Mouse (Mus musculus): Measurements from ENCODE around the gene Rfwd3. TPM values are rescaled to one million over a fixed set of nuclear protein-coding genes. Genes with fewer than 3 reads are reported as not detected.
"Not testable (repeated sequence)": the region's sequence is repeated elsewhere in the genome, so short reads cannot be mapped to it uniquely, and the experiment has no call there.

Gene Rfwd3
- total and polyA plus RNA-seq, 2 experiments from 2014 or later: 11.1 to 19.5 TPM

DNA sequence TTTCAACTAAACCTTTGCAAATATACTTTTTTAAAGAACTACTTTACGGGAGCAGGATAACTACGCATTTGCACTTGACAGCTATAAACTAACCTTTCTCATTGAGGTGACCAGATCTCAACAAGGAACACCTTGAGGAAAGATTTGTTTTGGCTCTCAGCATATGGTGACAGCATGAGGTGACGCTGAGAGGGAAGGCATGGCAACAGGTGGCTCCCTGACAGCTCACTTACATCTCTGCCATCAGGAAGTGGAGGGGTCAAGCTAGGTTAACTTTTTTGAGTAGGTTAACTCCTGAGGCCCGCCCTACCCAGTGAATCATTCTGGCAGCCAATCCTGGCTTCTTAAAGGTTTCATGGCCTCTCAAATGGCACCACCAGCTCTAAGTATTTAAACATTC lies 14.4 kb downstream of the Rfwd3 start:
- Histone ChIP-seq H3K9me3 (ENCODE audit: low read length) (no peaks in the 10 kb centered on the region), H3K4me1 (ENCODE audit: insufficient read depth) (no peaks in the 10 kb centered on the region), H3K4me3 (ENCODE audit: low read depth, low read length) (no peak overlapping the region), H3K36me3 (ENCODE audit: insufficient read depth) (peaks cover 56% of the 10 kb centered on the region), H3K4me2 (ENCODE audit: low read depth) (no peak overlapping the region), H3K27ac (ENCODE audit: low read depth, low read length) (no peak overlapping the region), H3K27me3 (ENCODE audit: insufficient read depth, low read length) (no peaks in the 10 kb centered on the region), H3K9ac (no peak overlapping the region)
- ATAC-seq (no peak), DNase-seq (no peak)
- WGBS: 97% methylated on average over 4 of the region's 4 CpGs
- no peak for TF ChIP-seq CTCF (IDR thresholded peaks at IDR 0.05; ENCODE audit: low read depth)

DNA sequence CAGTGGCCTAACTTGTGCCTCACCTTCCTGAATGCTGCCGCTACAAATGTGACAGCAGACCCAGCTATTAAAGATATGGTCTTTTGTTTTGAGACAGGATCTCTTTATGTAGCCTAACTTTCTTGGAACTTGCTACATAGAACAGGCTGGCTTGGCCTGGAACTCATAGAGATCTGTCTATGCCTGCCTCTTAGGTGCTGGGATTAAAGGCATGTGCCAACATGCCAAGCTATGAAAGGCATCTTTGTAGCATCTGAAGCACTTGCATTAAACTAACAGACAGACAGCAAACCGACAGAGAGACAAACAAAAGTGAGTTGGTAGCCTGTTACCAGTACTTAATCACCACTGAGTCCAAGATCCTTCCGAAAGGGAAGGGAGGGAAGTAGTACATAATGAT lies 17.9 kb downstream of the Rfwd3 start:
- Histone ChIP-seq H3K36me3 (ENCODE audit: insufficient read depth) (peaks cover 59% of the 10 kb centered on the region), H3K9ac (no peak overlapping the region), H3K4me2 (ENCODE audit: low read depth) (no peak overlapping the region), H3K27me3 (ENCODE audit: insufficient read depth, low read length) (no peaks in the 10 kb centered on the region), H3K27ac (ENCODE audit: low read depth, low read length) (no peak overlapping the region), H3K9me3 (ENCODE audit: low read length) (no peaks in the 10 kb centered on the region), H3K4me3 (ENCODE audit: low read depth, low read length) (no peak overlapping the region), H3K4me1 (ENCODE audit: insufficient read depth) (no peaks in the 10 kb centered on the region)
- DNase-seq (no peak), ATAC-seq (no peak)
- WGBS: 94% methylated on average over 3 of the region's 3 CpGs
- TF ChIP-seq CTCF (IDR thresholded peaks at IDR 0.05; ENCODE audit: low read depth): no peak

DNA sequence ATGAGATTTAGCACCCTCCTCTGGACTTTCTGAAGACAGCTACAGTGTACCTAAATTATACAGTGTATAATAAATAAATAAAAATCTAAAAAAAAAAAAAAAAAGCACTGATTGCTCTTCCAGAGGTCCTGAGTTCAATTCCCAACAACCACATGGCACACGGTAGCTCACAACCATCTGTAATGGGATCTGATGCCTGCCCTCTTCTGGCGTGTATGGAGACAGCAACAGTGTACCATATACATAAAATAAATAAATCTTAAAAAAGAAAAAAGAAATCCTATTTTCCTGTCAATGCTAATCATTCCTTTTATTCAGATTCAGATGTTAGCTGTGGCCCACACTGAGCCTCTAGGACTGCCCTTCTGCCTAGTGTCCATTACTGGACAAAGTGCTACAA lies 31.7 kb downstream of the Rfwd3 start:
- H3K4me2 ChIP-seq (ENCODE audit: low read depth): no peak overlapping the region
- H3K4me3 ChIP-seq (ENCODE audit: low read depth, low read length): no peak overlapping the region
- peak; percentile 14; the same call in 1 of the 2 replicates for TF ChIP-seq CTCF (IDR thresholded peaks at IDR 0.05; ENCODE audit: low read depth)
- WGBS: 68% methylated on average over 2 of the region's 2 CpGs
- H3K4me1 ChIP-seq (ENCODE audit: insufficient read depth): no peaks in the 10 kb centered on the region
- no peaks in the 10 kb centered on the region for H3K27me3 ChIP-seq (ENCODE audit: insufficient read depth, low read length)
- H3K36me3 ChIP-seq (ENCODE audit: insufficient read depth): peaks cover 5% of the 10 kb centered on the region; the same call in 1 of the 2 replicates
- no peak overlapping the region for H3K9ac ChIP-seq
- H3K27ac ChIP-seq (ENCODE audit: low read depth, low read length): no peak overlapping the region
- no peak for DNase-seq
- ATAC-seq: no peak
- H3K9me3 ChIP-seq (ENCODE audit: low read length): no peaks in the 10 kb centered on the region

DNA sequence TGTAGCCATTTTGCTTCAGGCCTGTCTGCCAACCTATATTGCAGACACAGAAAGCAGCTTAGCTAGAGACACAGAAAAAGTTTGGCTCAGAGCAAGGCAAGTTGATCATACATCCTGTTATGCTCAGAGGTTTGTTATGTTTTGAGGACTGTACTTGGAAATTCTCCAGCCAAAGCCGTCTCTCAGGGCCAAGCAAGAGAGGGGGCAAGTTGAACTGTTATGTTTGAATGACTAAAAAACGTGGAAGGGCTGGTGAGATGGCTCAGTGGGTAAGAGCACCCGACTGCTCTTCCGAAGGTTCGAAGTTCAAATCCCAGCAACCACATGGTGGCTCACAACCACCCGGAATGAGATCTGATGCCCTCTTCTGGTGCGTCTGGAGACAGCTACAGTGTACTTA lies 33.9 kb downstream of the Rfwd3 start:
- H3K27ac ChIP-seq (ENCODE audit: low read depth, low read length); H3K27me3 ChIP-seq (ENCODE audit: insufficient read depth, low read length); H3K4me3 ChIP-seq (ENCODE audit: low read depth, low read length); H3K4me2 ChIP-seq (ENCODE audit: low read depth); H3K36me3 ChIP-seq (ENCODE audit: insufficient read depth); ATAC-seq; DNase-seq; H3K9ac ChIP-seq; H3K4me1 ChIP-seq (ENCODE audit: insufficient read depth); H3K9me3 ChIP-seq (ENCODE audit: low read length): not testable (repeated sequence)
- WGBS: 76% methylated on average over 7 of the region's 7 CpGs

DNA sequence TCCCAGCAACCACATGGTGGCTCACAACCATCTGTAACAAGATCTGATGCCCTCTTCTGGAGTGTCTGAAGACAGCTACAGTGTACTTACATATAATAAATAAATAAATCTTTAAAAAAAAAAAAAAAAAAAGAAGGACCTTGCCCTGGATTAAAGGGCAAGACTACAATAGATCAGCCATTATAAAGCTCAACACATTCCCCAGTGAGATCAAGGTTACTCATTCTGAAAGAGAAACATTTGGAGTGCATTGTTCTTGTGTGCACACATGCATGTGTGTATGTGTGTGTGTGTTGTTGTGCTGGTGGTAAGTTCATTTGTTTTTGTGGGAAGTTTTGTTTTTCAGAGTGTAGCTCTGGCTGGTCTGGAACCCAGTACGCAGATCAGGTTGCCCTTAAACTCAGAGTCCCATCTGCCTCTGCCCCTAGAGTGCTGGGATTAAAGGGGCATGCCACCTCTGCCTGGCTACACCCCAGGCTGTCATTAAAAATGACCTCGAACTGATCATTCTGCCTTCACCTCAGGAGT lies 35.3 kb downstream of the Rfwd3 start:
- no peak overlapping the region for H3K27ac ChIP-seq (ENCODE audit: low read depth, low read length)
- TF ChIP-seq CTCF (IDR thresholded peaks at IDR 0.05; ENCODE audit: low read depth): no peak
- DNase-seq: no peak
- 82% methylated on average over 2 of the region's 2 CpGs for WGBS
- no peaks in the 10 kb centered on the region for H3K4me1 ChIP-seq (ENCODE audit: insufficient read depth)
- H3K4me2 ChIP-seq (ENCODE audit: low read depth): no peak overlapping the region
- no peaks in the 10 kb centered on the region for H3K36me3 ChIP-seq (ENCODE audit: insufficient read depth)
- H3K9me3 ChIP-seq (ENCODE audit: low read length): no peaks in the 10 kb centered on the region
- ATAC-seq: no peak
- H3K27me3 ChIP-seq (ENCODE audit: insufficient read depth, low read length): no peaks in the 10 kb centered on the region
- H3K9ac ChIP-seq: no peak overlapping the region
- H3K4me3 ChIP-seq (ENCODE audit: low read depth, low read length): no peak overlapping the region

DNA sequence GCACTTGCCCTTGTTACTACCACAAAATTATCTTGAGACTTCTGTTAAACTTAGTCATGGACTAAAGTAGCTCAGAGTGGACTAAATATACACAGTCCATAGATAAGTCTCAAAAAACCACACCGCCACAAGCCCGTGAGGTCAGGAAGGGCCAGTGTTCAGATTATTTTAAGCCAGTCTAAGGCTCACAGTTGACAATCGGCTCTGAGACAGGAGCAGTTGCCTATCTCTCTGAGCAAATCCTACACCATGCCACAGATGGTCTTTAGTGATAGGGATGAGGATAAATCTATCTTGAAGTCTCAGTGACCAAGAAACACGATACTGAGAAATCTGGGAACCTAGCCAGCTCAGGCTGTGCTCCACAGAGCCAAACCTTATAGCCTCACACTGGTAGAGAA lies 38.0 kb downstream of the Rfwd3 start:
- Histone ChIP-seq H3K4me1 (ENCODE audit: insufficient read depth) (peaks cover 7% of the 10 kb centered on the region), H3K4me2 (ENCODE audit: low read depth) (no peak overlapping the region), H3K9me3 (ENCODE audit: low read length) (no peaks in the 10 kb centered on the region), H3K27me3 (ENCODE audit: insufficient read depth, low read length) (no peaks in the 10 kb centered on the region), H3K4me3 (ENCODE audit: low read depth, low read length) (no peak overlapping the region), H3K36me3 (ENCODE audit: insufficient read depth) (no peaks in the 10 kb centered on the region), H3K27ac (ENCODE audit: low read depth, low read length) (no peak overlapping the region), H3K9ac (no peak overlapping the region)
- TF ChIP-seq CTCF (IDR thresholded peaks at IDR 0.05; ENCODE audit: low read depth): no peak
- no peak for ATAC-seq
- WGBS: 88% methylated on average over 4 of the region's 4 CpGs
- no peak for DNase-seq

DNA sequence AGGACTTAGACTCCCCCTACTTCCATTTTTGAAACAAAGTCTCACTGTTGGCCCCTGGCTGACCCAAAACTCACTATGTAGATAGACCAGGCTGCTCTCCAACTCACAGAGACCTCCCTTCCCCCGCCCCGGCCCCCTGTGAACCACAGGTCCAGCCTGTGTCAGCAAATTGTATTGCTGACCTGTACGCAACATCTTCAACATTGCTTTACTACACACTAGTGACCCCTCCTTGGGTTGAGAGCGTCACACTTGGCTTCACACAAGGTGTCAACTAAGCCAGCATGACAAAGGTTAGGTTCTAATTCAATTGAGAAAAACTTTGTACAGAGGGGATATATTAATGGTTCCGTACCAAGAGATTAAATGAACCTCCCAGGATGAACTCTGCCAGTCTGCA lies 39.8 kb downstream of the Rfwd3 start:
- WGBS: 96% methylated on average over 5 of the region's 5 CpGs
- no peaks in the 10 kb centered on the region for H3K9me3 ChIP-seq (ENCODE audit: low read length)
- H3K9ac ChIP-seq: no peak overlapping the region
- ATAC-seq: no peak
- TF ChIP-seq CTCF (IDR thresholded peaks at IDR 0.05; ENCODE audit: low read depth): no peak
- H3K4me3 ChIP-seq (ENCODE audit: low read depth, low read length): no peak overlapping the region
- no peaks in the 10 kb centered on the region for H3K36me3 ChIP-seq (ENCODE audit: insufficient read depth)
- H3K4me1 ChIP-seq (ENCODE audit: insufficient read depth): peaks cover 7% of the 10 kb centered on the region
- no peak overlapping the region for H3K27ac ChIP-seq (ENCODE audit: low read depth, low read length)
- DNase-seq: no peak
- no peaks in the 10 kb centered on the region for H3K27me3 ChIP-seq (ENCODE audit: insufficient read depth, low read length)
- H3K4me2 ChIP-seq (ENCODE audit: low read depth): no peak overlapping the region

DNA sequence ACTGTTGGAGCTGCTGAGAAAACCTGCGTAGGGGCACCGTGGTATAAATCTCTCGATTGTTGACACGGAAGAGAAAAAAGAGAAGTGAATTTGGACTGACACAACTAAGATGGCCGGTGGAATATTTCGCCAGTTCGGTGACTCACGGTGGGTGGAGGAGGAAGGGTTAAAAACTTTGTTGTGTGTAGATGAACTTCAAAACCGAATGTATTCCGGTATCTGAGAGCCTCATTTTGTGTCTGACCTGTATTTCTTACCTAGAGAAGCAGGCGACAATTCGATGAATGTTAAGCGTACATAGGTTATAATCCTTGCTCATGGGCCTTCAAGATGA lies 40.6 kb downstream of the Rfwd3 start:
- 10% methylated on average over 13 of the region's 13 CpGs for WGBS
- no peak for TF ChIP-seq CTCF (IDR thresholded peaks at IDR 0.05; ENCODE audit: low read depth)
- Histone ChIP-seq H3K9ac (peak overlapping the region; percentile 88), H3K27ac (ENCODE audit: low read depth, low read length) (peak overlapping the region; percentile 99), H3K36me3 (ENCODE audit: insufficient read depth) (no peaks in the 10 kb centered on the region), H3K9me3 (ENCODE audit: low read length) (no peaks in the 10 kb centered on the region), H3K27me3 (ENCODE audit: insufficient read depth, low read length) (no peaks in the 10 kb centered on the region), H3K4me3 (ENCODE audit: low read depth, low read length) (peak overlapping the region; percentile 94), H3K4me2 (ENCODE audit: low read depth) (peak overlapping the region; percentile 52), H3K4me1 (ENCODE audit: insufficient read depth) (peaks cover 7% of the 10 kb centered on the region)
- ATAC-seq (peak; percentile 34), DNase-seq (no peak)

Measured in forebrain, postnatal 0 days (tissue).